Mouse (Mus musculus): ENCODE data around the gene Atp7a. TPM values are rescaled to one million over a fixed set of nuclear protein-coding genes. Genes with fewer than 3 reads are reported as not detected.

The Atp7a gene
- 3.0 TPM for polyA plus RNA-seq (2015; fragmentation: Illumina TruSeq; extraction: RNeasy Lipid Tissue Mini Kit (QIAGEN cat#74804); ENCODE audit: insufficient read depth, low read depth, low replicate concordance)

DNA sequence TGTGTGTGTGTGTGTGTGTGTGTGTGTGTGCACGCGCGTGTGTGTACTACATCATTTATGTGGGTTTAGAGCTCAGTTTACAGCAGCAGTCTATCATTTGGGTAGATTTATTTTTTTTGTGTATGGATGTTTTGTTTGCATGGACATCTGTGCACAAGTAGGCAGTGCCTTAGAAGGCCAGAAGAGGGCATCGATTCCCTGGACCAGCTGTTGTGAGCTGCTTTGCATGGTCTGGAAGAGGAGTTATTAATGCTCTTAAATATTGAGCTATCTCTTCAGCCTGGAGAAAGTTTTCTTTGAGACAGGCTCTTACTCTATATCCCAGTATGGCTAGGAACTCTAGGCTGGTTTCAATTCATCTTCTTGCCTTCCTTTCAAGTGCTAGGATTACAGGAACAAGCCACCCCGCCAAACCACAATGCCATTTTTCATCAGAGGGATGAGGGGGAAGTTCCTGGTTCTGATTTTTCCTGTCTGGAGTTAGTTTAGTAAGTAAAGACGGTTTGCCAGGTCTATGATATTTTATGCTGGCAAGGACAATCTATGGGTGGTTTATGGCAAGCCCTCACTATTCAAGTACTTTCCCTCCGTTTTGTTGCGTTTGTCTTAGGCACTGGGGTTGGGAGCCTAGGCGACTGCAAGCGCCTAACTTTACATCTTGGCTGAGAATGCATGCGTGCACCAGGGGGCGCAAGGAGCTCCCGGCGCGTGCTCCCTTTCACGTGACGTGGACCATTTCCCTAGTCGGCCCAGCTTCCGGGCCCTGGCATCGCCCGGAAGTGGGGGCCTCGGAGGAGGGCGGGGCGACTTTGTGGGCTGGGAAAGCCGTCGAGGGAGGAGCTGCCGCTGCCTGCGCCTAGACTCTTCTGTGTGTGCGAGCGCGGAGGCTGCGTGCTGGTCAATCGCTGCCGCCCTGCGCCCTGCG, at the start of gene Atp7a:
Gene Atp7a (plus strand): TSS at position 859 of the 925 bp plus-strand sequence.

DNA sequence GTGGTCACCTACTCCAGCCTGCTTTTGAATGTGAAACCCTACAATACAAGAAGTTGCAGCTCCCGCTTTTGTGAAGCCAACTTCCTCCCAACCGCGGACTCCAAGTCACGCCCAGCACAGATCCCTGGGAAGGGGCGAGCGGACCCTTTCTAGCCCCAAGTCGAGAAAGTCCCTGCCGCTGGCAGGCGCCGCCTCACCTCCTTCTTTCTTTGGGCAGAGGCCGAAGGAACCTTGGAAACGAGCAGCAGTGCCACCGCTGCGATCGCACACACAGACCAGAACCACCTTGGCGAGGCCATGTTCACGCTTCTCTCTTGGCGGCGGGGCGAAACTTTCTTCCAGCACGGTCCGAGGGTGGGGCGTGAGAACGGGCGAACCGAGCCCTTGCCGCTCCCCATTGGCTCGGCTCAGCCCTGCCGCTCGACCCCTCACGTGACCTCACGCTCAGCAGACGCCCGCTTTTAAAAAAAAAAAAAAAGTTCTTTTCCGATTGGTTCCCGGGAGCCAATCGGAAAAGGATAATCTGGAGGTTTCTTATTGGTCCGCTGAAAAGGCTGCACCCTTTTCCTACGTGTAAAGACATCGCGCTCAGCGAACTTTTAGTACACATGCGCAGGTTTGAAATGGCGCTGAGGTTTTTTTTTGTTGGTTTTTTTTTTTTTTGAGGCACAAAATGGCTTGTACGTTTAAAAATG, 15.5 kb upstream of the Atp7a start, which contains the start of gene Magt1:
Gene Magt1 (minus strand): TSS at position 442 of the 695 bp plus-strand sequence.

DNA sequence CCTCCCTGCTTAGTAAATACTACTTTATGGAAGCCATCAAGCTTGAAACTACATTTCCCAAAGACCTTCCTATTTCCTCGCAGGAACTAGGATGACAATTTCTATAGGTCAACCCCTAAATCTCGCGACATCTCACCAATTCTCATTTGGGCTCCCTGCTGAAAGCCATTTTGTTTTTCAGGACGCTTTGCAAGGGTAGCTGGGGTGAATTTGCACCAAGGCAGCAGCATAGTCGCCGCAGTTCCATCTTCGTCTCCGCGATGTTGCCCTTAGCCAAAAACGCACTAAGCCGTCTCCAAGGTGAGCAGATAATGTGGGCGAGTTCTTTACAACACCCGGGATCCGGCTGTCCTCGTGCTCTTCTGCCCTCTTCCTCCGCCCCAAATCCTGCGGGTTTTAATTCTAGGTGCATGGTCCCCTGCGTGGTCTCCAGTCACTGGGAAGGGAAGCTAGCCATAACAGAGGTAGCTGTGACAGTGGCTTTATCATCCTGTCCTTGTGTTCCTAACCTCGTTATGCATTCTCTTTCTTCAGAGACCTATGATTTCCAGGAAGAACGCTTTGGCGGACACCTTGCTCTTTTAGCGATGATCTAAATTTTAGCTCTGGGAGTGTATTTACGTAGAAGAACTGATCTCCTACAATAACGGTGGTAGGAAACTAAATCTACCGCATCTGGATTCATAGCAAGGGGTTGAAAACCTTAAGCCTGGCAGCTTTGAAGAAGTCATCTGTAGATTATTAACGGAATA, 11.3 kb upstream of the Atp7a start, which contains the start of gene Cox7b:
Gene Cox7b (plus strand): TSS at position 130 of the 752 bp plus-strand sequence.

DNA sequence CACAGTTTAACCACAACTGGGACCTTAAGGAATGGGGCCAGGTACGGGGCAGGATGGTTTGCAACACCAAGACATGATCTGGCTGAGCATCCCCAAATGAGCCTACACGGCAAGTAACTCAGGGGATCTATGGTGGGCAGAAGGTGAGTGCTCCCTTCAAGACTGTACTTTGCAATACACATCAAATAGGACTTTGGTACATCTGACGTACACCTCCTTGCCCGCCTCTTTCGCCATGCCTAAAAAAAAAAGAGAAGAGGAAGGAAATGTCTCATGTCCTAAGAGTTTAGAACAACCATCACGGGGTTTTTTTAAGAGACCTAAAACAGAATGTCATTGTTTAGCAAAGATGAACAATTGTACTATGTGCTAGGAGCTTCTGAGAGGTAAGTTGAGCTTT, 115.9 kb downstream of the Atp7a start, which contains the start of gene Tlr13:
Gene Tlr13 (plus strand): TSS at position 269 of the 400 bp plus-strand sequence.

Other genes starting within 250 kb of the Atp7a start
- 24.8 TPM for gene Atrx, start 97.9 kb upstream of the Atp7a start, polyA plus RNA-seq (2015; fragmentation: Illumina TruSeq; extraction: RNeasy Lipid Tissue Mini Kit (QIAGEN cat#74804); ENCODE audit: insufficient read depth, low read depth, low replicate concordance)
- 22.1 TPM for gene Magt1, start 15.4 kb upstream of the Atp7a start, polyA plus RNA-seq (2015; fragmentation: Illumina TruSeq; extraction: RNeasy Lipid Tissue Mini Kit (QIAGEN cat#74804); ENCODE audit: insufficient read depth, low read depth, low replicate concordance)
- gene Cox7b, start 11.6 kb upstream of the Atp7a start, polyA plus RNA-seq (2015; fragmentation: Illumina TruSeq; extraction: RNeasy Lipid Tissue Mini Kit (QIAGEN cat#74804); ENCODE audit: insufficient read depth, low read depth, low replicate concordance): 99.9 TPM
- 3.0 TPM for gene Tlr13, start 115.9 kb downstream of the Atp7a start, polyA plus RNA-seq (2015; fragmentation: Illumina TruSeq; extraction: RNeasy Lipid Tissue Mini Kit (QIAGEN cat#74804); ENCODE audit: insufficient read depth, low read depth, low replicate concordance)
- 21.8 TPM for gene Pgk1, start 159.8 kb downstream of the Atp7a start, polyA plus RNA-seq (2015; fragmentation: Illumina TruSeq; extraction: RNeasy Lipid Tissue Mini Kit (QIAGEN cat#74804); ENCODE audit: insufficient read depth, low read depth, low replicate concordance)
- gene Taf9b, start 193.9 kb downstream of the Atp7a start, polyA plus RNA-seq (2015; fragmentation: Illumina TruSeq; extraction: RNeasy Lipid Tissue Mini Kit (QIAGEN cat#74804); ENCODE audit: insufficient read depth, low read depth, low replicate concordance): 5.3 TPM
- gene Fnd3c2, start 228.1 kb downstream of the Atp7a start, polyA plus RNA-seq (2015; fragmentation: Illumina TruSeq; extraction: RNeasy Lipid Tissue Mini Kit (QIAGEN cat#74804); ENCODE audit: insufficient read depth, low read depth, low replicate concordance): not detected

All from pancreas, adult 10 weeks (tissue).